Mouse (Mus musculus) effector memory CD4-positive, alpha-beta T cell, adult 5 months (primary cell): ENCODE data around the gene Shh. TPM values are rescaled to one million over a fixed set of nuclear protein-coding genes. Genes with fewer than 3 reads are reported as not detected.

ENCODE experiments used
- polyA plus RNA-seq: library from polyadenylated mRNA; unstranded; fragments of 100-300 nt; shearing (Covaris generic); gene quantifications from one replicate; pipeline ENCODE4 v1.2.1, GENCODE M21; 2017

Shh gene
- polyA plus RNA-seq: not detected

DNA sequence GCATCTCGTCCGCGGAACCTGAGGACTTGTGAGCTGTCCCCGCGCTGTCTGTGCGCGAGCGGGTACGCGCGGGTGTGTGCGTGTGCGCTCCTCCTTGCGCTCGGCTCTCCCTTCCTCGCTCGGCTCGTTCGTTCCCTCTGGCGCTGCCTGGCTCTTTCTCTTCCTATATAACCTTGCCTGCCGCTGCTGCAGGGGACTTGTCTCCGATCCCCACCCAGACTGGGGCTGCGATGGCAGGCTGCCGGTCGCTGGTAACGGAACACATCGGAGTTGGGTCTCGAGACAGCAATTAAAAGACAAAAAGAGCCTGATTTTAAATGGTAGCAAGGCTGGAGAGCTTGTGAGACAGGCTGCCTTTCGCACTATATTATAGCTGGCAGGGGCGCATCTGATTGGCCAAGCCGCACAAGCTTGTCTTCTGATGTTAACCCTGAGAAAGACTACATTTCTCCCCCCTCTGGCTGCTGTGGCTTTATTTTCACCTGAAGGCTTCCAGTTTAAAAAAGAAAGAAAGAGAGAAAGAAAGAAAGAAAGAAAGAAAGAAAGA is at the start of gene Shh:
Gene Shh, minus strand, starts transcription at position 497 of the 547 bp plus-strand sequence.

Other genes with a start within 250 kb of the Shh start
- 0.17 TPM for gene Cnpy1, start 221.4 kb downstream of the Shh start, polyA plus RNA-seq
- gene Rbm33, start 150.1 kb downstream of the Shh start, polyA plus RNA-seq: 103 TPM